Comparison of ENCODE assay signal across 8 mouse cellular contexts in the genomic region with DNA sequence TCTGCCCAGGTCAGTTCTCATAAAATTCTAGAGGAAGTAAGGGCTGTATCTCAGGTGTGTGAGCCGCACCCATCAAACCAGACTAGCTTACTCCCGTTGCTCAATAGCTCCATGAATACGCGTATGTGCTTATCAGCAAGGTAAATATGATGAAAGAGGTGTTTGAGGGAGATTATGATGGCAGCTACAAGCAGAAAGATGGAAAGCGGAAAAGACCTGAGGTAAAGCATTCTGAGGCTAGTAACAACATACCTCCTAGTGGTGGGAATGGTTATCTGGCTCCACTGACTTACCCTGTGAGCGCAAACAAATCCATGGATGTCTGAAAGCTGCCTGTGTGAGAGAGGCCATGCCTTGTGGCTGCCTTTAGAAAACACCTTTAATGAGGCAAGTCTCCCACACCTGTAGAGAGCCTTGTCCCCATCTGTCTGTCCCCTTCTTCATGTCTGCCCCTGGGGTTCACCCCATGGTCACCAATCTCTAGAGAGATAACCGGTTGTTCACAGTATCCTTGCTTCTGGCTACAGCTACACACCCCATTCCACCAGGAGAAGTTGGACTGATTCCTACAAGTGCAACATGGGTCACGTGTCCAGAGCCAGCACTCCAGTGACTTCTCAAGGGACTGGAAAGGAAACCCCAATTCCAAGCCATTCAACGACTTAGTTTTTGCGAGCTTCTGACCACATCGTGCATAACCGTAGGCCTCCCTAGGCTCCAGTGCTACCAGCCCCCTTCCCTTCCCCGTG. TPM values are rescaled to one million over a fixed set of nuclear protein-coding genes. Genes with fewer than 3 reads are reported as not detected.
DNase-seq lines count a peak whose midpoint lies in the region.

No protein-coding gene starts in this region.

- intact Hi-C loops in heart, postnatal 36 days (cut with DNase I), result no loop called here

- peak; percentile 13 for DNase-seq in kidney, adult 18-20 months
- no peak for DNase-seq in kidney, adult 11 months
- peak; percentile 16 to 30 for DNase-seq in heart, postnatal 36 days
- peak; percentile 17 for DNase-seq in kidney, postnatal 14 days
- DNase-seq in lung, postnatal 4 days, result peak; percentile 39 to 62
- no peak for DNase-seq in cerebellum, adult 9-11 months
- DNase-seq in embryo, embryonic 9.5 days (ENCODE audit: extremely low spot score), result no peak
- no peak for DNase-seq in cerebellum, postnatal 36 days

RNA-seq across cellular contexts. Expression of a gene that starts 6.1 kb away (rescaled TPM):
- total RNA-seq in heart, postnatal 36 days (2021), result 10 to 100 TPM; 29.2 to 32.5 TPM

RNA-seq across cellular contexts. Expression of a gene that starts 45.2 kb away (rescaled TPM):
- total RNA-seq in heart, postnatal 36 days (2021), result 100 to 1,000 TPM; 103 to 119 TPM

RNA-seq across cellular contexts. Expression of a gene that starts 45.3 kb away (rescaled TPM):
- 1 to 10 TPM; 1.1 to 1.4 TPM for total RNA-seq in heart, postnatal 36 days (2021)

Comparison
In these comparisons a context has a peak if more than half of its experiments do, and no peak if none do; other contexts are left out.
1. DNase-seq: peak in kidney, adult 18-20 months (single experiment), heart, postnatal 36 days (2 of 2), kidney, postnatal 14 days (single experiment) and lung, postnatal 4 days (2 of 2); none in kidney, adult 11 months (single experiment), cerebellum, adult 9-11 months (single experiment), embryo, embryonic 9.5 days (single experiment) and cerebellum, postnatal 36 days (0 of 2).